Mouse (Mus musculus): Measurements from ENCODE around the gene Git2. TPM values are rescaled to one million over a fixed set of nuclear protein-coding genes. Genes with fewer than 3 reads are reported as not detected.

Git2 gene
- polyA plus RNA-seq, 1 experiment from 2014 or later = 41.2 TPM

Small RNAs within 50 kb of the gene (microRNA-seq; reads per million reads assigned to microRNA genes)
- not detected for gene Mir7028

Other genes starting within 250 kb of the Git2 start
- gene Fam222a, start 207.5 kb downstream of the Git2 start, polyA plus RNA-seq (2014; fragmentation: Nextera tagmentation; extraction: Ambion mirVana) = 2.8 and 2.9 TPM in 2 replicates
- gene Trpv4, start 117.1 kb downstream of the Git2 start, polyA plus RNA-seq (2014; fragmentation: Nextera tagmentation; extraction: Ambion mirVana) = 1.5 and 1.9 TPM in 2 replicates
- 81.6 and 87.4 TPM in 2 replicates for gene Gltp, start 84.5 kb downstream of the Git2 start, polyA plus RNA-seq (2014; fragmentation: Nextera tagmentation; extraction: Ambion mirVana)
- gene Tchp, start 67.8 kb downstream of the Git2 start, polyA plus RNA-seq (2014; fragmentation: Nextera tagmentation; extraction: Ambion mirVana) = 11.9 and 14.1 TPM in 2 replicates
- 35.6 and 49.5 TPM in 2 replicates for gene Ankrd13a, start 840 bp downstream of the Git2 start, polyA plus RNA-seq (2014; fragmentation: Nextera tagmentation; extraction: Ambion mirVana)
- gene 1500011B03Rik, start 48.0 kb upstream of the Git2 start, polyA plus RNA-seq (2014; fragmentation: Nextera tagmentation; extraction: Ambion mirVana) = 112 and 113 TPM in 2 replicates
- not detected in 2 replicates for gene 4930519G04Rik, start 78.1 kb upstream of the Git2 start, polyA plus RNA-seq (2014; fragmentation: Nextera tagmentation; extraction: Ambion mirVana)
- 0.09 and 0.28 TPM in 2 replicates for gene Gm9936, start 83.2 kb upstream of the Git2 start, polyA plus RNA-seq (2014; fragmentation: Nextera tagmentation; extraction: Ambion mirVana)
- gene Oasl2, start 121.4 kb upstream of the Git2 start, polyA plus RNA-seq (2014; fragmentation: Nextera tagmentation; extraction: Ambion mirVana) = 5.2 and 5.3 TPM in 2 replicates
- gene Oasl1, start 147.7 kb upstream of the Git2 start, polyA plus RNA-seq (2014; fragmentation: Nextera tagmentation; extraction: Ambion mirVana) = 0.57 and 0.75 TPM in 2 replicates
- 51.8 and 54.6 TPM in 2 replicates for gene 2210016L21Rik, start 166.6 kb upstream of the Git2 start, polyA plus RNA-seq (2014; fragmentation: Nextera tagmentation; extraction: Ambion mirVana)
- gene Hnf1a, start 195.6 kb upstream of the Git2 start, polyA plus RNA-seq (2014; fragmentation: Nextera tagmentation; extraction: Ambion mirVana) = 7.1 and 7.7 TPM in 2 replicates
- gene Sppl3, start 235.6 kb upstream of the Git2 start, polyA plus RNA-seq (2014; fragmentation: Nextera tagmentation; extraction: Ambion mirVana) = 27.6 and 27.7 TPM in 2 replicates